Mouse (Mus musculus) G1E (cell line): Measurements from ENCODE around the gene Hes7.
"Not testable (repeated sequence)": the region's sequence is repeated elsewhere in the genome, so short reads cannot be mapped to it uniquely, and the experiment has no call there.

Experiments used
- CTCF ChIP-seq: IDR thresholded peaks from 2 replicates; pipeline ENCODE4 v1.5.1; 2012; ENCODE audit warnings: low read depth, low read length, inconsistent platforms, mixed read lengths
- GATA1 ChIP-seq: IDR thresholded peaks from 2 replicates; pipeline ENCODE4 v1.6.1; 2012; ENCODE audit warnings: borderline replicate concordance, low read length, inconsistent platforms, mixed read lengths

DNA sequence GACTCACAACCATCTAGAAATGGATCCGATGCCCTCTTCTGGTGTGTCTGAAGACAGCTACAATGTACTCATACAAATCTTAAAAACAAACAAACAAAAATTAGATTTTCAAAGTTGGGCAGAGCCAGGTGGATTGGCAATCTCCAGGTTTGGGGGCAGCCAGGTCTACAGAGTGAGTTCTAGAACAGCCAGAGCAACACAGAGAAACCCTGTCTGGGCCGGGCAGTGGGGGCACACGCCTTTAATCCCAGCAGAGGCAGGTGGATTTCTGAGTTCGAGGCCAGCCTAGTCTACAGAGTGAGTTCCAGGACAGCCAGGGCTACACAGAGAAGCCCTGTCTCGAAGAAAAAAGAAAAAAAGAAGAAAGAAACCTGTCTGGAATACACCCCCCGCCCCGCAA, 26.3 kb upstream of the Hes7 start:
- TF ChIP-seq GATA1, CTCF: not testable (repeated sequence)
